Mouse (Mus musculus): ENCODE results near the gene Tmem140. TPM values are rescaled to one million over a fixed set of nuclear protein-coding genes. Genes with fewer than 3 reads are reported as not detected.

Tmem140 gene
- polyA plus RNA-seq, 1 experiment from 2014 or later: 1.6 TPM

GRCm38 (mm10) chr6:34907696-34908260 is 44.8 kb downstream of the Tmem140 start:
- Histone ChIP-seq H3K4me1 (ENCODE audit: control insufficient read depth, insufficient read depth, low read length) (peaks cover 6% of the 10 kb centered on the region; the same call in 1 of the 2 replicates), H3K4me2 (ENCODE audit: low read depth, severe bottlenecking) (no peak overlapping the region), H3K4me3 (ENCODE audit: low read depth, low read length) (no peak overlapping the region), H3K27ac (replicated peaks; ENCODE audit: low read depth, low read length) (no peak overlapping the region), H3K9me3 (ENCODE audit: control insufficient read depth, low read length) (no peaks in the 10 kb centered on the region), H3K9ac (ENCODE audit: low read length) (no peak overlapping the region), H3K27me3 (ENCODE audit: control insufficient read depth, insufficient read depth, low read length) (no peaks in the 10 kb centered on the region), H3K36me3 (ENCODE audit: control insufficient read depth, insufficient read depth, low read length) (no peaks in the 10 kb centered on the region; the same call in 1 of the 2 replicates)
- WGBS: 90% methylated on average over 18 of the region's 18 CpGs
- no peak for DNase-seq (ENCODE audit: low spot score)
- no peak for ATAC-seq (ENCODE audit: insufficient number of reproducible peaks, low FRiP score, low TSS enrichment, low read depth)

DNA sequence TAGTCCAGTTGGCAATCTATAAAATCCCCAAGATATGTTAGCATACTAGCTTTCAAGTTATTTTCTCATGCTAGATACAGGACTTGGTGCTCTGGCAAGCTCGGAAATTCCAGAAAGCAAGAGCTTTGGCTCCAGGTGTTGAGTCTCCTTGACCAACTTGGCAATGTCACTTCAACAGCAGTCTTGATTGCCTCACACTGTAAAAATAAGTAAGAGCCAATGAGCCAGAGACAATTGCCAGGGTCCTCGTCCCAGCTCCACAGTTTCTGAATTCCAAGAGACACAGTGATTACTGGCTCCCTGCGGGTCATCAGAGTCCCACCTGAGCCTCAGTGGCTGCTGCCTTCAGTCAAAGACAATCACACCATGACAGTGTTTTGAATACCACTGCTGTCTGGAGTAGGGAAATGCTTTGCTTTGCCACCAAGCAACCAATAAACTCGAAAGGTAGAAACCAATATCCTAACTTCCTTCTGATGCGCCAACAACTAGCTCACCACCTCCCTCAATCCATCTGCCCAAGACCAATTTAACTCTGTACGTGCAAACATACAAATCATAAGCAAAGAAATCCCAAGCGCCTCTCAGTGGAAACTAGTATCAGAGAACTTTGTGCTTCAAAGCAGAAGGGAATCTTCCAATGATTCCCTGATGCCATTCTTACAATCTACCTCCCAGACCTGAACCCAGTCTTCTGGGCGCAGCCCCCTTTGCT is 46.8 kb downstream of the Tmem140 start:
- peak overlapping the region; percentile 69 for H3K9ac ChIP-seq (ENCODE audit: low read length)
- peak overlapping the region; percentile 66 for H3K4me3 ChIP-seq (ENCODE audit: low read depth, low read length)
- no peaks in the 10 kb centered on the region for H3K27me3 ChIP-seq (ENCODE audit: control insufficient read depth, insufficient read depth, low read length)
- WGBS: 51% methylated on average over 8 of the region's 8 CpGs
- H3K4me2 ChIP-seq (ENCODE audit: low read depth, severe bottlenecking): peak overlapping the region; percentile 64
- peaks cover 6% of the 10 kb centered on the region; the same call in 1 of the 2 replicates for H3K4me1 ChIP-seq (ENCODE audit: control insufficient read depth, insufficient read depth, low read length)
- H3K36me3 ChIP-seq (ENCODE audit: control insufficient read depth, insufficient read depth, low read length): no peaks in the 10 kb centered on the region; the same call in 1 of the 2 replicates
- DNase-seq (ENCODE audit: low spot score): no peak
- no peaks in the 10 kb centered on the region for H3K9me3 ChIP-seq (ENCODE audit: control insufficient read depth, low read length)
- no peak overlapping the region for H3K27ac ChIP-seq (replicated peaks; ENCODE audit: low read depth, low read length)
- ATAC-seq (ENCODE audit: insufficient number of reproducible peaks, low FRiP score, low TSS enrichment, low read depth): no peak

DNA sequence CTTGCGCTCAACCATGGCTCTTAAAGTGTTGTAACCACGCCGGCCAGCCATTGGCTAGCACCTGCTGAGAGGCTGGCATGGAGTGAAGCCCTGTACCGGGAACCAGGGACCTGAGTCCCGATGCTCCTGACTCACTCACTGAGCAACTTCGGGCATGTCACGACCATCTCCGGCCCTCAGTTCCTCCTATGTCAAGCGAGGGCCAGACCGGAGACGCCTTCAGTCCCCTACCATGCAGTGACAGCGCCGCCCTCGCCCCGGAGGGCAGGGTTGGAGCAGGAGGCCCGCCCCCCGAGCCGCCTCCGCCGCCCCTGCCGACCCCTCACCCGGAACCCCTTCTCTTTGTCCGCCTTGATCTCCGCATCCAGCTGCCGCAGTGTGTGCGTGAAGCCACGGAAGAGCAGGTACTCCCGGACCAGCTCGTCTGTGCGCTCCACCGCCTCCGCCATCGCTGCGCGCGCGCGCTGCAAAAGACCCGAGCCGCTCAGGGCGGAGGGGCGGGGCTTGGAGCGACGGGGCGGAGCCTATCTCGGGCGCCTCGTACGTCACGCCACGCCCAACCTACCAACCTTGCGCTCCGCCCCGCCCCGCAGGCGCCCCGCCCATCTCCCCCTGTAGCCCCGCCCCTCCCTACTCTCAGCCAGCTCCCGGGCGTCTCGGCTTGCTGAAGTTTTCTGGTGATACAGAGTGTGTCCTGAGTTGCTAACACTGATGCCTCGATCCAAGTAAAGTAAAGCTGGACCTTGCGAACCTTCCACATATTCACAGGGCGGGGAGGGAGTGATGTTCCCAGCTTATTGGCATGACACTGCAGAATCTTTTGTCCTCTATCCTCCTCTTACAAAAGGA is 47.6 kb downstream of the Tmem140 start, which contains the start of gene Wdr91:
Wdr91 (minus strand) TSS at position 506 of the 849 bp plus-strand sequence.
- Histone ChIP-seq H3K4me2 (ENCODE audit: low read depth, severe bottlenecking) (peak within 1 kb of the TSS; percentile 64), H3K4me1 (ENCODE audit: control insufficient read depth, insufficient read depth, low read length) (peaks cover 6% of the 10 kb centered on the region; the same call in 1 of the 2 replicates), H3K27me3 (ENCODE audit: control insufficient read depth, insufficient read depth, low read length) (no peaks in the 10 kb centered on the region), H3K9ac (ENCODE audit: low read length) (peak within 1 kb of the TSS; percentile 69), H3K4me3 (ENCODE audit: low read depth, low read length) (peak within 1 kb of the TSS; percentile 66), H3K9me3 (ENCODE audit: control insufficient read depth, low read length) (no peaks in the 10 kb centered on the region), H3K36me3 (ENCODE audit: control insufficient read depth, insufficient read depth, low read length) (no peaks in the 10 kb centered on the region), H3K27ac (replicated peaks; ENCODE audit: low read depth, low read length) (peak within 1 kb of the TSS; percentile 60; the same call in 1 of the 2 replicates)
- peak; percentile 98 for DNase-seq (ENCODE audit: low spot score)
- peak; percentile 91 for ATAC-seq (ENCODE audit: insufficient number of reproducible peaks, low FRiP score, low TSS enrichment, low read depth)
- WGBS: under 1% methylated on average over 64 of the region's 64 CpGs

DNA sequence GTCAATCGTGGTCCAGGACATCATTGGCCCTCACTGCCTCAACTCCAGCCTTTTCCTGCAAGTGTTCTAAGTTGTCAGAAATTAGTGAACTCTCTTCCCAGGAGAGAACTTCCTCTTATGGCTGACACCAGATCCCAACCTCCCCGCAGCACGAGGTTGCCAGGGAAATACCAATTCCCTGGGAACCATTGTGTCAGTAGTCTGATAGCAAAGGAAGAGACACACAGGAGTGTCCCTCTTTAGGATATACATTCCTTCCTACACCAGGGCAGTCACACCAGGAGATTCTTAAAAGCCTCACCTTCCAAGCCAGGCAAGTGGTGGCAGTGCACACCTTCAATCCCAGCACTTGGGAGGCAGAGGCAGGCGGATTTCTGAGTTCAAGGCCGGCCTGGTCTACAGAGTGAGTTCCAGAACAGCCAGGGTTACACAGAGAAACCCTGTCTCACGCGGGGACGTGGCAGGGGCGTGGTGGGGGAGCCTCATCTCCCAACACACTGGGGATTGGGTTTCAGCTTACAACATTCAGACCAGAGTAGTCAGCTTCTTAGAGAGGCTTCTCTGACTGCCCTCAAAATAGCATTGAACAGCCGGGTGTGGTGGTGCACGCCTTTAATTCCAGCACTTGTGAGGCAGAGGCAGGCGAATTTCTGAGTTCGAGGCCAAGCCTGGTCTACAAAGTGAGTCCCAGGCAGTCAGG is 50.5 kb downstream of the Tmem140 start:
- Histone ChIP-seq H3K4me2 (ENCODE audit: low read depth, severe bottlenecking) (no peak overlapping the region), H3K27me3 (ENCODE audit: control insufficient read depth, insufficient read depth, low read length) (no peaks in the 10 kb centered on the region), H3K9ac (ENCODE audit: low read length) (no peak overlapping the region), H3K4me3 (ENCODE audit: low read depth, low read length) (no peak overlapping the region), H3K9me3 (ENCODE audit: control insufficient read depth, low read length) (no peaks in the 10 kb centered on the region), H3K36me3 (ENCODE audit: control insufficient read depth, insufficient read depth, low read length) (no peaks in the 10 kb centered on the region), H3K27ac (replicated peaks; ENCODE audit: low read depth, low read length) (no peak overlapping the region), H3K4me1 (ENCODE audit: control insufficient read depth, insufficient read depth, low read length) (peaks cover 10% of the 10 kb centered on the region; the same call in 1 of the 2 replicates)
- DNase-seq (ENCODE audit: low spot score) (no peak), ATAC-seq (ENCODE audit: insufficient number of reproducible peaks, low FRiP score, low TSS enrichment, low read depth) (no peak)
- 83% methylated on average over 13 of the region's 13 CpGs for WGBS

GRCm38 (mm10) chr6:34914462-34914861 is 51.5 kb downstream of the Tmem140 start:
- Histone ChIP-seq H3K4me2 (ENCODE audit: low read depth, severe bottlenecking) (no peak overlapping the region), H3K9me3 (ENCODE audit: control insufficient read depth, low read length) (no peaks in the 10 kb centered on the region), H3K4me1 (ENCODE audit: control insufficient read depth, insufficient read depth, low read length) (peaks cover 10% of the 10 kb centered on the region; the same call in 1 of the 2 replicates), H3K9ac (ENCODE audit: low read length) (no peak overlapping the region), H3K36me3 (ENCODE audit: control insufficient read depth, insufficient read depth, low read length) (no peaks in the 10 kb centered on the region), H3K27me3 (ENCODE audit: control insufficient read depth, insufficient read depth, low read length) (no peaks in the 10 kb centered on the region), H3K4me3 (ENCODE audit: low read depth, low read length) (no peak overlapping the region), H3K27ac (replicated peaks; ENCODE audit: low read depth, low read length) (no peak overlapping the region)
- no peak for DNase-seq (ENCODE audit: low spot score)
- ATAC-seq (ENCODE audit: insufficient number of reproducible peaks, low FRiP score, low TSS enrichment, low read depth): no peak
- 83% methylated on average over 3 of the region's 3 CpGs for WGBS

DNA sequence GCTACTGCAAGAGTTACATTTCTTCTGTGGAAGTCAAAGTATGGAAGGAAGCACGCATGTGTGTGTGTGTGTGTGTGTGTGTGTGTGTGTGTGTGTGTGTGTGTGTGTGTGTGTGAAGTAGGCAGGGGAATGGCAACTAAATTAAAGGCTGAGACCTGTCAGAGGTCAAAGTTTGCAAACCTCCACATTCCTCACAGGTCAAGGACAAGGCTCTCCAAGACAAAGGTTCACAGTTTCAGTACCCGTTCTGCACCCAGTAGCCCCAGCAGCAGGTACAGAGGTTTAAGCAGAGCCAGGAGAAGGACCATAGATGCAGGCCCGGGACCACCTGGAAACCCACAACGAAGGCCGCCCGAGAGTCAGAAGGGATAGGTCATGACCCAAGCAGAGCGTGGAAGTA is 56.2 kb downstream of the Tmem140 start:
- no peak overlapping the region for H3K27ac ChIP-seq (replicated peaks; ENCODE audit: low read depth, low read length)
- no peaks in the 10 kb centered on the region for H3K9me3 ChIP-seq (ENCODE audit: control insufficient read depth, low read length)
- H3K4me1 ChIP-seq (ENCODE audit: control insufficient read depth, insufficient read depth, low read length): 0 out of 2 replicates have a peak, but pooled peaks cover 4% of the 10 kb centered on the region
- ATAC-seq (ENCODE audit: insufficient number of reproducible peaks, low FRiP score, low TSS enrichment, low read depth): no peak
- 51% methylated on average over 7 of the region's 7 CpGs for WGBS
- H3K9ac ChIP-seq (ENCODE audit: low read length): no peak overlapping the region
- H3K4me3 ChIP-seq (ENCODE audit: low read depth, low read length): no peak overlapping the region
- no peaks in the 10 kb centered on the region for H3K27me3 ChIP-seq (ENCODE audit: control insufficient read depth, insufficient read depth, low read length)
- no peak for DNase-seq (ENCODE audit: low spot score)
- no peaks in the 10 kb centered on the region for H3K36me3 ChIP-seq (ENCODE audit: control insufficient read depth, insufficient read depth, low read length)
- no peak overlapping the region for H3K4me2 ChIP-seq (ENCODE audit: low read depth, severe bottlenecking)

- Histone ChIP-seq H3K4me2 (ENCODE audit: low read depth, severe bottlenecking) (no peak within 1 kb of the TSS), H3K27me3 (ENCODE audit: control insufficient read depth, insufficient read depth, low read length) (no peaks in the 10 kb centered on the region), H3K4me3 (ENCODE audit: low read depth, low read length) (no peak within 1 kb of the TSS), H3K36me3 (ENCODE audit: control insufficient read depth, insufficient read depth, low read length) (no peaks in the 10 kb centered on the region), H3K27ac (replicated peaks; ENCODE audit: low read depth, low read length) (no peak within 1 kb of the TSS), H3K9me3 (ENCODE audit: control insufficient read depth, low read length) (no peaks in the 10 kb centered on the region), H3K4me1 (ENCODE audit: control insufficient read depth, insufficient read depth, low read length) (0 out of 2 replicates have a peak, but pooled peaks cover 4% of the 10 kb centered on the region), H3K9ac (ENCODE audit: low read length) (no peak within 1 kb of the TSS)
- 45% methylated on average over 10 of the region's 10 CpGs for whole genome bisulfite sequencing
- ATAC-seq (ENCODE audit: insufficient number of reproducible peaks, low FRiP score, low TSS enrichment, low read depth) (no peak), DNase-seq (ENCODE audit: low spot score) (no peak)
Observed at GRCm38 (mm10) chr6:34919956-34920355, 57.0 kb downstream of the Tmem140 start, which contains the start of gene Stra8. Stra8 (plus strand) TSS chr6:34920163.

Measured in limb, embryonic 11.5 days (tissue).